Mouse (Mus musculus) cerebellum, adult 2 months (tissue): ENCODE data around the gene Oas1f. TPM values are rescaled to one million over a fixed set of nuclear protein-coding genes. Genes with fewer than 3 reads are reported as not detected.
"Not testable (repeated sequence)": the region's sequence is repeated elsewhere in the genome, so short reads cannot be mapped to it uniquely, and the experiment has no call there.

Source experiments
- DNase-seq, 2 experiments: peaks; one replicate each; pipeline ENCODE4 v3.0.0; 2021
- H3K27ac ChIP-seq: fragments of 200-500 bp; 2 replicates; pipeline ENCODE4 v1.5.1; 2012; ENCODE audit warnings: low read length, control low read depth, inconsistent platforms; ENCODE audit not compliant: insufficient read depth
- H3K27me3 ChIP-seq: fragments of 200-500 bp; 2 replicates; pipeline ENCODE4 v1.6.1; 2012; ENCODE audit warnings: inconsistent platforms, mild to moderate bottlenecking, low read length, moderate library complexity; ENCODE audit not compliant: control insufficient read depth, insufficient read depth
- H3K4me1 ChIP-seq: fragments of 200-500 bp; 2 replicates; pipeline ENCODE4 v1.6.1; 2011; ENCODE audit warnings: low read length; ENCODE audit not compliant: control insufficient read depth, insufficient read depth
- H3K4me3 ChIP-seq: fragments of 200-500 bp; replicated peaks from 2 replicates; pipeline ENCODE3; 2011; ENCODE audit warnings: mild to moderate bottlenecking, low read depth, low read length, control low read depth; ENCODE audit not compliant: insufficient read depth
- CTCF ChIP-seq: fragments of 200-500 bp; IDR thresholded peaks from 2 replicates; pipeline ENCODE4 v1.5.1; 2011; ENCODE audit warnings: low read depth, mild to moderate bottlenecking, control low read depth, low read length, moderate library complexity, borderline replicate concordance; ENCODE audit not compliant: insufficient read depth
- POLR2A ChIP-seq: fragments of 200-500 bp; IDR thresholded peaks from 2 replicates; pipeline ENCODE4 v1.6.1; 2011; ENCODE audit warnings: low read length, control low read depth, borderline replicate concordance; ENCODE audit not compliant: insufficient read depth
- WGBS: fragments of 180-500 bp; shearing (Covaris S2); methylation state at CpG from one replicate; pipeline ENCODE4 v1.1.7; 2018; 5-methylcytosine and 5-hydroxymethylcytosine counted together
- polyA plus RNA-seq: library from polyadenylated mRNA; depleted of rRNA; stranded (reverse); fragments of >200 nt; gene quantifications from 2 replicates; pipeline ENCODE4 v1.2.3, GENCODE M21; 2012

The Oas1f gene
- polyA plus RNA-seq, 1 experiment = not detected

DNA sequence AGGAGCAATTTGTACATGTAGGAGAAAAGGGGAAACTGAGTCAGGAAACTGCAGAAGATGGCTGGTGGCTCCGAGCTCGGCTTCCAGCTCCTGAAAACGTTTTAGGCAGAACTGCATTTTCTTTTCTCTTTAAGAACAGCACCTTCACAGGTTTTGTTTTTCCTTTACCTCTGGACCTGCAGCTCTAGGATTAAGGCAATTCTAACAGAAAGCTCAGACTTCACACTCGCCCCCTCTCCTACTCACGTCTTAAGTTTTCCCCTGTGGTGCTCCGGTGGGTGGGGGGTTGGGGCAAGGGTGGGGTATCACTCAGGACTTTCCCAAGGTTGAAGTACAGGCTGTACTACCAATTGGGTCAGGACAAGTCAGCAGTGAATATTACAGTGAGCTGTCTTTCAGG lies 40.7 kb downstream of the Oas1f start:
- H3K4me1 ChIP-seq = no peaks in the 10 kb centered on the region
- TF ChIP-seq POLR2A = no peak
- TF ChIP-seq CTCF = no peak
- H3K27me3 ChIP-seq = no peaks in the 10 kb centered on the region
- DNase-seq = no peak
- H3K4me3 ChIP-seq = no peak overlapping the region
- no peak overlapping the region for H3K27ac ChIP-seq
- WGBS = 70% methylated on average over 6 of the region's 6 CpGs

DNA sequence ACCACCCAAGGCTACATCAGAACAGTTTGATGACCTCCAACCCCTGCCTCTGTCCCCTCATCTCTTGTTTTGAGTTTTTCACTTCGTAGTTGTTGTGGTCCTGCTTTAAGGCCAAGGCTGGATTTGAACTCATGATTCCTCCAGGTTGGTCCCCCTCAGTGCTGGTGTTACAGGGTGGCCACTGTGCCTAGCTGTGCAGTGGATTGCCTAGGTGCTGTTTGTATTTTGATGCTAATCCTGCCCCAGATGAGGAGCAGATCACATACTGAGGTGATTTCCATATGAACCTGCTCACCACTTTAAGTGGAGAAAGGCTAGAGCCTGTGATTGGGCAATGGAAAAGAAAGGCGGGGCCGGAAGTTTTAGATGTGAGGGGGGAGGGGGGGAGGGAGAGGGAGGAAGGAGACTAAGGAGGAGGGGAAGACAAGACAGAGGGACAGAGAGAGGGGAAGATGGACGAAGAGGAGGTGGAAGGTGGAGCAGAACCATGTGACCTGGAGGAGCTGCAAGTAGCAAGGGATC lies 41.2 kb downstream of the Oas1f start:
- not testable (repeated sequence) for H3K4me1 ChIP-seq

DNA sequence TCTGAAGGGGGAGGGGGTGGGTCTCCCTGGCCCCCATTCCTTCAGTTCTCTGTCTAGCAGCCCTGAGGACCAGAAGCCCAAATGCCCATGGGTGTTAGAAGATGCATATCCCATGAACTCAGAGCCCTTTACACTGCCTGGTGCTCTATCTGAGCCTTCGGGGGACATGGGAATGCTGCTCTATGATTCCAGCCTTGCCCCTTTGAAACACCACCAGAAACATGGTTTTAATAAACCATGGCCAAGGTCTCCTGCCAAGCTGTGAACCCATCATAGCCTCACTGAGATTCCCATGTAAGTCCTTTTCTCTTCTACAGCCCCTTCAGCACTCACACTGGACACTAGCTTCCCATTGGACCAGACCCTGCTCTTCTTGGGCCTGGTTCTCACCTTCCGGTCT lies 42.9 kb downstream of the Oas1f start:
- TF ChIP-seq POLR2A = no peak
- no peak for TF ChIP-seq CTCF
- no peaks in the 10 kb centered on the region for H3K27me3 ChIP-seq
- 94% methylated on average over 2 of the region's 2 CpGs for WGBS

More for the DNA sequence above, 41.2 kb downstream of the Oas1f start:
- WGBS = 51% methylated on average over 4 of the region's 4 CpGs
- DNase-seq, H3K4me3 ChIP-seq, H3K27me3 ChIP-seq, H3K27ac ChIP-seq: not testable (repeated sequence)

DNA sequence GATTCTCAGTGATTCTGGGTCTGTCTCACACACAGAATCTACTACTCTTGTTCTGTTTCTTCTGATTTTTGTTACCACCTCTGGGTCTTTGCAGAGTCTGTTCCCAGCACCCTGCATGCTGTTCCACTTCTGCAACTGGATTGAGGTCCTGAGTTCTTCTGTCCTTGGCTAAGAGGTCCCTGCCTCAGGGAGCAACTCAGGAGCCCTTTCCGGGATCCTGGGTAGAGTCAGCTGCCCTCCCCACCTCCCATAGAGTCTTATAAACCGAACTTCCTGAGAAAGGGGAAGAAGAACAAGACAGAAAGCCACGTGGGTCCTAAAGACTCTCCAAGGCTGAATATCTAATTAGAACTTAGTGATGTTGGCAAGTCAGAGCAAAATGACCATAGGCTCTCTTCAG lies 43.8 kb downstream of the Oas1f start:
- H3K27ac ChIP-seq = no peak overlapping the region
- no peaks in the 10 kb centered on the region for H3K27me3 ChIP-seq
- no peak for DNase-seq
- H3K4me1 ChIP-seq = peaks cover 3% of the 10 kb centered on the region; the same call in 1 of the 2 replicates
- no peak for TF ChIP-seq POLR2A
- TF ChIP-seq CTCF = no peak
- H3K4me3 ChIP-seq = no peak overlapping the region
- 38% methylated on average over 3 of the region's 3 CpGs for WGBS

More for the DNA sequence above, 42.9 kb downstream of the Oas1f start:
- H3K4me1 ChIP-seq = 0 out of 2 replicates have a peak, but pooled peaks cover 3% of the 10 kb centered on the region
- H3K27ac ChIP-seq = no peak overlapping the region
- DNase-seq = no peak
- no peak overlapping the region for H3K4me3 ChIP-seq

DNA sequence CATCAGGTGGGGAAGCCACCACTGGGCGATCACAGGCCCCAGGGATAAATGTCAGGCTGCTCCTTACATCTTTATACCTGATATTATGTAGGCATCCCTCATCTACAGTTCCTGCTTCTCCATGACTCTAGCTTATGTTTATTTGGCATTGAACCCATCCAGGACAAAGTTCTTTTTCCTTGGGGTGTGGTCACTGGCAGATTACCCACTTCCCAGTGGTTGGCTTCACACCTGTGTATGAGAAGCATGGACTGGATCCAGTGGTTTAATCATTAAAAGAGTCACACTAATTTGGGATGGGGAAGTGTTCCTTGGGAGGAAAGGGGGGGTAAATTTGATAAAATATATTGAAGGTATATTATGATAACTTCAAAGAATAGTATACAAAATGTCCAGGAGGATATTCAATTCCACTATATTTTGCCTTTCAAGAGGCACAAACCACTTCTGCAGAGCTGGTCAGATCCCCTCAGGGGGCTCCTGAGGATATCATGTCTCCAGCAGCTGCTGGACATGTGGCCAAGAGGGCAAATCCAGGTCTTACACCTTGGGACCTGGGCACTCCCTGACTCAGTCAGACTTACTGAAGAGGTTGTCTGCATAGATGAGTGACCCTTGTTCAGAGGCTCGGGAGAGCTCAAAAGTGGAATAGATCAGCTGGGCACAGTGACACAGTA lies 44.5 kb downstream of the Oas1f start:
- 89% methylated on average over 2 of the region's 2 CpGs for WGBS
- not testable (repeated sequence) for H3K4me1 ChIP-seq, H3K4me3 ChIP-seq, H3K27ac ChIP-seq, DNase-seq, H3K27me3 ChIP-seq

DNA sequence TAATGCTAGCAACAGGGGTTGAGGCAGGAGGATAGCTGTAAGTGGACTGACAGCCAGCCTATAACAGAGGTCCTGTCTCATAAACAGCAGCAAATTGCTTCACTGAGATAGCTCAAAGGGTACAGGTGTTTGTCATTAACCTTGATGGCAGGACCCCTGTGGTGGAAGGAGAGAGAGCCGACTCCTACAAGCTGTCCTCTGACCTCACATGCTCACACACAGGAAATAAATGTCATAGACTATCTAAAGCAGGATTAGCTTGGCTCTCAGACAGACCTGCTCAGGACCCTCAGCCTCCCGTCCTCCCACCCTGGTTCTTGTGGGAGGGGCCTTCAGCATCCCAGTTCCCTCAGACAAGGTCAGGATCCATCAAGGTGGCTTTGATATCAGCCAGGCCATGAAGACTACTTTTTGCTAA lies 45.1 kb downstream of the Oas1f start:
- Histone ChIP-seq H3K27me3 (no peaks in the 10 kb centered on the region), H3K4me3 (no peak overlapping the region), H3K27ac (no peak overlapping the region), H3K4me1 (peaks cover 4% of the 10 kb centered on the region)
- no peak for DNase-seq
- no peak for TF ChIP-seq POLR2A
- no peak for TF ChIP-seq CTCF
- WGBS = 90% methylated on average over 2 of the region's 2 CpGs

DNA sequence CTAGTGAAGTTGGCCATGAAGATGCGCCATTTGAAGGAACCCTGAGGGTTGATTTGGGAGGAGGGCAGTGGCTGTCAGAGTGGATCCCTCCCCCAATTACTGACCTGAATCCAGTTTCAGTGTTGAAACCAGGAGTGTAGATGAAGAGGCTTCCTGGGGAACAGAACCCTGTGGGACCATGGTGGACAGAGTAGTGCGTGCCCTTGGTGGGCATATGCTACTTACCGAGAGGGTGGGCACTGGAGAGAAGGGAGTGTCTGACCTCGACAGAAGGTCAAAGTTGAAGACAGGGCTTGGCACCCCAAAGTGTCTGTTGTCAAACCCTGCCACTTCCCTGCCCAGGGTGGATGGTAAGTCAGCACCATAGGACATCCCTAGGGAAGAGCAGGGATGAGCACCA lies 46.7 kb downstream of the Oas1f start:
- H3K27me3 ChIP-seq, H3K4me3 ChIP-seq, H3K27ac ChIP-seq, H3K4me1 ChIP-seq, DNase-seq: not testable (repeated sequence)
- 78% methylated on average over 4 of the region's 4 CpGs for WGBS

DNA sequence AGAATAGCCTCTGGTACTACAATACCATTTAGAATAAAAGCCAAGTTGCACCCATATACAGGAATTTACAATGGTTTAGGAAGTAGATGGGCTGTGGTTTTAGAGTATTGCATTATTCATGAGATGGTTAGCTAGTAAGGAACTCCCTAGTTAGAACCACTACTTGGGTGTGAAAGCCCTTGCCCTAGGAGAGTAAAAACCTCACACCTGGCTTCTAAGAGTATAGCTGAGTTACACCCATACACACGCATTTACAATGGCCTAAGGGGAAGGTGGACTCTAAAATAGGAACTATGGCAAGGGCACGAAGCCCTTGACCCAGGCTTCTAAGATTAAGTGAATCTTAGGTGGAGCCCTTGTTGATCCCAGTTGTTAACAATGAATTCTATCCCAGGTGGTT lies 47.5 kb downstream of the Oas1f start:
- H3K4me3 ChIP-seq, H3K4me1 ChIP-seq, DNase-seq, H3K27ac ChIP-seq, H3K27me3 ChIP-seq: not testable (repeated sequence)
- 96% methylated on average over 2 of the region's 2 CpGs for WGBS

DNA sequence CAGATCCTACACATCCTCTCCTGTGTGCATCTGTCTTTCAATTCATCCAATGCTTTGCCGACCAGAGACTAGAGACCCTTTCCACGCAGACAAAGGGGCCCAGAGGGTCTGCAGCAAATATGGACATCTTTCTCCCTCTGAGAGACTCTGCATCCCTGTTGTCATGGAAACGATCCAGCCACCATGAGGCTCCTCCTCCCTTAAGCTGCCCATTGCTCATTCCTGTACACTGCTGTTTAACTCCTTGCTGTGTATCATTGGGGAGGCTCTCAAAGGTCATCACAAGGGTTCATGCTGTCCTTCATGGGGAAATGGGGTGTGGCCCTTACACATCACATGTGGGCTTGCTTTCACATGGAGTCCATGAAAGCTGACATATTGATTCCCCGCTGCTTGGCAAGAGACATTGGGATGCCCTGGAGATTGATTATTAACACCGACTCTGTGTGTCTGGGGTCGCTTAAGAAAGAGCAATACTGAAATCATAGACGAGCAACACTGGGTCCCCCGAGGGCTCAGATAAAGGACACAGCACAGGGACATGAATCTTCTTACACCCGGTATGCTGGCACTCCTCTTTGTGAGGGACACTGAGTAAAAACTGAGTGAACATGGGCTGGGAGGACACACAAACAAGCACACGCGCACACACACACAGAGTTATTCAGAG lies 48.2 kb downstream of the Oas1f start:
- TF ChIP-seq CTCF (no peak), POLR2A (no peak)
- no peak for DNase-seq
- Histone ChIP-seq H3K27me3 (no peaks in the 10 kb centered on the region), H3K4me3 (no peak overlapping the region), H3K4me1 (peaks cover 8% of the 10 kb centered on the region), H3K27ac (no peak overlapping the region)
- 89% methylated on average over 11 of the region's 11 CpGs for WGBS
